Mouse (Mus musculus): ENCODE measurements at regions not wholly inside any gene's neighbourhood (a gene's known extent, or its start where the extent isn't known, plus 50 kb on each side); places are given as distances from the start of the nearest gene placed in this dataset.
"Not testable (repeated sequence)": the region's sequence is repeated elsewhere in the genome, so short reads cannot be mapped to it uniquely, and the experiment has no call there.

GRCm38 (mm10) chr1:41887556-41887955, 808.0 kb upstream of the Pou3f3 start:
- DNase-seq, result no peak

DNA sequence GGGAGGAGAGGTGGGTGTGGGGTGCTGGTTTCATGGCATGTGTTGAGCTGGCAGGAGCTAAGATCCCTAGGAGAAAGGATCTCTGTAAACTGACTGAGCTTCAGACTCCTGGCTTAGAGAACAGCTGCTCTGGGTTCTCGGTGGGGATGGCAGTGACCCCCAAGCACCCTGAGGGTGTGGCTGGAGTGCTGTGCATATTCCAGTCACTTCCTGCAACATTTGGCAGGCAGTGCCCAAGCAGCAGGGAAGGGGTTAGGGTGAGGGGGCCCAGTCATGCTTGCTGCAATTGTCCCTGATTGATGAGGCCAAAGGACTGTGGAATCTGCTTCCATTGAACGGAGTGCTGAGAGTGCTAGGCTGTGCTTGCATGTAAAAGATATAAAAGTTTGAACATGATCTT, 807.4 kb upstream of the Pou3f3 start:
- no peak for DNase-seq

GRCm38 (mm10) chr1:41888966-41889365, 806.6 kb upstream of the Pou3f3 start:
- DNase-seq, result no peak

- DNase-seq, result no peak
Measured at GRCm38 (mm10) chr1:41889940-41890339, 805.6 kb upstream of the Pou3f3 start.

DNA sequence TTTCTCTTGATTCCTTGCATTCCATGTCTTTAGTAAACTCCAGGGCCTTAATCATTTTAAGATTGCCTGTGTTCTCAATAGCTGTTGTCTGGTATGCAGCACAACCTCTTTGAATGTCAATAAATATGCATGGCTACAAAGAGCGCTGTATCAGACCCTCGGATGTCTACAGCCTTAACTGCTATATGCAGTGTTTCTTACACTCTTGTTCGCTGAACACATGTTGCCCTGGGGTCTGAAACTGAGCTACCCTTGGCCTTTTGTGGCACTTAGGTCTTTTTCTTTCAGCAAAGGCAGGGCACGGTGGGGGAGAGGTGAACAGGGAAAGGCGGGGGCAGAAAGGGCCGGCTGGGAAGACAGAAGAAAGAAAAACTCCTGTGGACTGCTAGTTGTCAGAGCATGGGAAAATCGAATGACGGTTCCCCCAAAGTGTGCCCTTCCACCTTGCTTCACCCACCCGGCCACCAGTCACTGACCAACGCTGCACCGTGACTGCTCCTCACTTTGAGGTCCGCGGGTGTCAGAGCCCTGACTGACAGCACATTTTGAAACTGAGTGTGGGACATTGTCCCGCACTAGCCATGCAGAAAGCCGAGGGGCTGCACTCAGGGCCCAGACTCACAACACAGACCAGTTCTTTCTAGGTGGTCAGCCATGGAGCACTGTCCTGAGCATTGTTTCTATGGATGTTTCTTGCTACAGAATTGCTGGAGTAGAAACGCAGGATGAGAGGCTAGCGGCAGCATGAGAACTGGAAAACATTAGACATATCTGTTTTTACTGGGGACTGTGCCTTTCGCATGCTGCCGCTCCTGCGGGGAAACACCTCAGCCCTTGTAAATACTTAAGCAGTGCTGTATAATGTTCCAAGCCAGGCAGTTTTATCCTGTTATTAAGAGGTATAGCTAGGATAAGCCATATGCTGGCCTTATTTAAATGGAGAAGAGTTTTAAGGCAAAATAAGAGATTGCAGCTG, 804.6 kb upstream of the Pou3f3 start:
- DNase-seq, result no peak

- DNase-seq, result no peak
Measured at GRCm38 (mm10) chr1:41891730-41892129, 803.8 kb upstream of the Pou3f3 start.

GRCm38 (mm10) chr1:41892376-41892775, 803.2 kb upstream of the Pou3f3 start:
- no peak for DNase-seq

DNA sequence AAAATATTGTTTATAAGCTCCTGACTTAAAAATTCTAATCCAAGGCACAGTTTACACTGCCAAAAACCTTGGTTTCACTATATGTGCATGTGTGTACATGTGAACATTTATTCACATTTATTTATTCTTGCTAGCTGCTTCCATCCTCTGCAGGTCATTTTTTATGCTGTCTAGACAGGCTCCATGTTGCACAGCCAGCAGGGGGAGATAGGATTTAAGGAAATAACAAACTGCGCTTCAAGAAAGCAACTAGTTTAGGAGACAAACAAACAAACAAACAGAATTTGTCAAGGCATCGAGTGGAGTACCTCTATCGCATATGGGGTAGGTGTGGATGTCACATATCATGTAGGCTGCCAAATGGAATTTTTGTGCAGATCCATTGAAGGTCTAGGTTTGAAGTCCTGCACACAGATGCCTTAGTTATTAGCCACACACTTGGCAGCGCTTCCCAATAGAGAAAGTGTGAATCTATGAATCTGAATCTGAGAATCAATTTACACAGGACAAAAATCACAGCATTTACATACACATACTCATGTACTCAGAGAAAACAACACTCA, 797.7 kb upstream of the Pou3f3 start:
- DNase-seq, result no peak

GRCm38 (mm10) chr1:41900370-41900769, 795.2 kb upstream of the Pou3f3 start:
- no peak for DNase-seq

- DNase-seq, result no peak
Measured at GRCm38 (mm10) chr1:41905971-41906370, 789.6 kb upstream of the Pou3f3 start.

- no peak for DNase-seq
Measured at GRCm38 (mm10) chr1:41908001-41908807, 787.4 kb upstream of the Pou3f3 start.

DNA sequence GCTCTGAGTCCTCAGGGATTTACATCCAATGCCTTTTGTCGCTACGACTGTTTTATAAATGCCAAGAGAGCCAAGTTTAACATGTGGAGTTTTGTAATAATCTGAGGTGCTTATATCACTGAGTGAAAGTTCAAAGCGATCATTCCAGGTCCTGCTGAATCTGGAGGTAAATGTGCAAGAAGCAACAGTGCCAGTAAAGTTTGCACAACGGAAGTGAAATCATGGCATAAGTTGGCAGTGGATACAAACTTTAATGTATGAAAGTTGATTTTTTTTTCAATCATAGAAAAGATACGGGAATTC, 786.8 kb upstream of the Pou3f3 start:
- no peak for DNase-seq

GRCm38 (mm10) chr1:41909799-41910198, 785.8 kb upstream of the Pou3f3 start:
- no peak for DNase-seq

- no peak for DNase-seq
Measured at GRCm38 (mm10) chr1:41916730-41917347, 778.7 kb upstream of the Pou3f3 start.

DNA sequence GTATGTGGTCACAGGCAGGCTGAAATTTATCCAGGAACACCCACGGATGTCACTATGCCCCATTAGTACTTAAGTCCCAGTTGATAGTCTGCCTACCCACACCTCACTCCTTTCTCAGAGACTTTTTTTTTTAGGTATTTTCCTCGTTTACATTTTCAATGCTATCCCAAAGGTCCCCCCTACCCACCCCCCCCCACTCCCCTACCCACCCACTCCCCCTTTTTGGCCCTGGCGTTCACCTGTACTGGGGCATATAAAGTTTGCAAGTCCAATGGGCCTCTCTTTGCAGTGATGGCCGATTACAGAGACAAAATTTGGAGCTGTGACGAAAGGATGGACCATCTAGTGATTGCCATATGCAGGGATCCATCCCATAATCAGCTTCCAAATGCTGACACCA, 777.8 kb upstream of the Pou3f3 start:
- DNase-seq, result not testable (repeated sequence)

- DNase-seq, result no peak
Measured at GRCm38 (mm10) chr1:41918394-41919262, 776.9 kb upstream of the Pou3f3 start.

DNA sequence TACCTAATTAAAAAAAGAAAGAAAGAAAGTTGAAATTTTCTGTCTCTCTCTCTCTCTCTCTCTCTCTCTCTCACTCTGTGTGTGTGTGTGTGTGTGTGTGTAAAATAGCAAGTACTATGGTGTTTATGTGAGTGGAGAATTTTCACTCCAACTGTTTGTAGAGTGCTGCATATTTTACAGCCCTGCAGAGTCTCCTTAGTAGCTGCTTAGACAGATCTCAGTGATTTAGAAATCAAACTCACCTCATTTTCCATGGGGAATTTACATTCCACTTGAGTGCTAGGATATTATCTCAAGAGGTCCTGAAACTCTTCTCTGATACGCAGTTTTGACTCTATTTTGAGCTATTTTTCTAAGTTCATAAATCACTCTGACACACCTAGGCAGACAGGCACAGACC, 761.8 kb upstream of the Pou3f3 start:
- DNase-seq, result no peak

- no peak for DNase-seq
Measured at GRCm38 (mm10) chr1:41935912-41936478, 759.6 kb upstream of the Pou3f3 start.

GRCm38 (mm10) chr1:41960982-41961381, 734.6 kb upstream of the Pou3f3 start:
- no peak for DNase-seq

GRCm38 (mm10) chr1:41981545-41981944, 714.0 kb upstream of the Pou3f3 start:
- no peak for DNase-seq

- no peak for DNase-seq
Measured at GRCm38 (mm10) chr1:42006235-42006634, 689.3 kb upstream of the Pou3f3 start.
